11 mouse cellular contexts compared by ENCODE assay signal in genomic region chr10:59902606-59902990, GRCm38 (mm10). TPM values are rescaled to one million over a fixed set of nuclear protein-coding genes. Genes with fewer than 3 reads are reported as not detected.
DNase-seq lines count a peak whose midpoint lies in the region; ATAC-seq and TF ChIP-seq lines count a peak whose summit lies in the region.
"Had no signal": no experiment of that assay in that cellular context is flagged by ENCODE, and none has a peak within 500 bp of the region (broad histone marks: within the 10 kb centered on the region; RNA-seq: fewer than 3 reads in every experiment).

No protein-coding gene starts in this region.

- no peak for TF ChIP-seq POLR2A in heart, adult 2 months (IDR thresholded peaks at IDR 0.05; ENCODE audit: insufficient read depth, low read depth, low read length)

- ATAC-seq in heart, embryonic 12.5 days (ENCODE audit: insufficient number of reproducible peaks, low FRiP score) = no peak
- ATAC-seq in midbrain, embryonic 16.5 days = no peak
- no peak for ATAC-seq in midbrain, postnatal 0 days (ENCODE audit: low FRiP score)

- no peaks in the 10 kb centered on the region for H3K27me3 ChIP-seq in heart, adult 2 months (ENCODE audit: control insufficient read depth, insufficient read depth, low read length)
- H3K27me3 ChIP-seq in heart, embryonic 12.5 days (replicated peaks) = no peaks in the 10 kb centered on the region
- no peaks in the 10 kb centered on the region for H3K27me3 ChIP-seq in midbrain, embryonic 10.5 days (ENCODE audit: low read depth, poor library complexity, severe bottlenecking)
- H3K27me3 ChIP-seq in midbrain, embryonic 16.5 days (ENCODE audit: control insufficient read depth, insufficient read depth, low read depth, low read length) = no peaks in the 10 kb centered on the region
- H3K27me3 ChIP-seq in hindbrain, embryonic 10.5 days (ENCODE audit: insufficient read depth, poor library complexity, severe bottlenecking) = no peaks in the 10 kb centered on the region
- H3K27me3 ChIP-seq in midbrain, postnatal 0 days (ENCODE audit: insufficient read depth, low read length) = no peaks in the 10 kb centered on the region

- H3K4me2 ChIP-seq in heart, embryonic 12.5 days = no peak overlapping the region
- H3K4me2 ChIP-seq in midbrain, embryonic 16.5 days (ENCODE audit: low read length) = no peak overlapping the region
- H3K4me2 ChIP-seq in midbrain, postnatal 0 days (ENCODE audit: low read depth, low read length, poor library complexity, severe bottlenecking) = no peak overlapping the region

- 68% methylated on average over 8 of the region's 8 CpGs for WGBS in heart, adult 2 months
- 65% methylated on average over 8 of the region's 8 CpGs for WGBS in heart, embryonic 12.5 days
- WGBS in midbrain, embryonic 10.5 days = 80% methylated on average over 8 of the region's 8 CpGs
- 72% methylated on average over 8 of the region's 8 CpGs for WGBS in midbrain, embryonic 16.5 days
- WGBS in hindbrain, embryonic 10.5 days = 68% methylated on average over 8 of the region's 8 CpGs
- WGBS in midbrain, postnatal 0 days = 67% methylated on average over 8 of the region's 8 CpGs

- no peaks in the 10 kb centered on the region; the same call in 1 of the 2 replicates for H3K36me3 ChIP-seq in heart, adult 2 months (ENCODE audit: control insufficient read depth, insufficient read depth, low read length)
- peaks cover 10% of the 10 kb centered on the region for H3K36me3 ChIP-seq in heart, embryonic 12.5 days
- 0 out of 2 replicates have a peak, but pooled peaks cover 9% of the 10 kb centered on the region for H3K36me3 ChIP-seq in midbrain, embryonic 10.5 days
- no peaks in the 10 kb centered on the region for H3K36me3 ChIP-seq in midbrain, embryonic 16.5 days (ENCODE audit: control insufficient read depth, insufficient read depth, low read length)
- peaks cover 5% of the 10 kb centered on the region; the same call in 1 of the 2 replicates for H3K36me3 ChIP-seq in hindbrain, embryonic 10.5 days
- H3K36me3 ChIP-seq in midbrain, postnatal 0 days (ENCODE audit: insufficient read depth, low read length) = no peaks in the 10 kb centered on the region

- H3K9ac ChIP-seq in heart, adult 2 months (ENCODE audit: low read depth, low read length) = no peak overlapping the region
- no peak overlapping the region for H3K9ac ChIP-seq in heart, embryonic 12.5 days
- H3K9ac ChIP-seq in midbrain, embryonic 16.5 days (ENCODE audit: low read depth, low read length) = no peak overlapping the region
- H3K9ac ChIP-seq in midbrain, postnatal 0 days (replicated peaks; ENCODE audit: low read length, poor library complexity, severe bottlenecking) = no peak overlapping the region

- H3K4me1 ChIP-seq in heart, adult 2 months (ENCODE audit: control insufficient read depth, insufficient read depth, low read length) = peaks cover 14% of the 10 kb centered on the region
- H3K4me1 ChIP-seq in heart, embryonic 12.5 days (replicated peaks) = peaks cover 66% of the 10 kb centered on the region
- peaks cover 68% of the 10 kb centered on the region for H3K4me1 ChIP-seq in midbrain, embryonic 10.5 days
- H3K4me1 ChIP-seq in midbrain, embryonic 16.5 days (ENCODE audit: control insufficient read depth, insufficient read depth, low read length) = peaks cover 39% of the 10 kb centered on the region
- peaks cover 70% of the 10 kb centered on the region for H3K4me1 ChIP-seq in hindbrain, embryonic 10.5 days (replicated peaks)
- H3K4me1 ChIP-seq in midbrain, postnatal 0 days (ENCODE audit: insufficient read depth, low read length) = peaks cover 31% of the 10 kb centered on the region

- H3K27ac ChIP-seq in heart, adult 2 months = peak overlapping the region; percentile 50
- H3K27ac ChIP-seq in heart, embryonic 12.5 days (ENCODE audit: poor library complexity, severe bottlenecking) = no peak overlapping the region
- peak overlapping the region; percentile 92 for H3K27ac ChIP-seq in midbrain, embryonic 10.5 days (replicated peaks)
- H3K27ac ChIP-seq in midbrain, embryonic 16.5 days (ENCODE audit: low read length) = no peak overlapping the region
- peak overlapping the region; percentile 95 for H3K27ac ChIP-seq in hindbrain, embryonic 10.5 days
- H3K27ac ChIP-seq in midbrain, postnatal 0 days (ENCODE audit: low read depth, low read length) = peak overlapping the region; percentile 6; the same call in 1 of the 2 replicates

- H3K4me3 ChIP-seq in heart, adult 2 months = no peak overlapping the region
- no peak overlapping the region for H3K4me3 ChIP-seq in heart, embryonic 12.5 days
- no peak overlapping the region for H3K4me3 ChIP-seq in midbrain, embryonic 10.5 days
- no peak overlapping the region for H3K4me3 ChIP-seq in midbrain, embryonic 16.5 days (ENCODE audit: low read depth, low read length)
- no peak overlapping the region for H3K4me3 ChIP-seq in hindbrain, embryonic 10.5 days
- no peak overlapping the region for H3K4me3 ChIP-seq in midbrain, postnatal 0 days (ENCODE audit: low read depth, low read length)

- no peaks in the 10 kb centered on the region for H3K79me2 ChIP-seq in heart, adult 2 months (replicated peaks; ENCODE audit: control insufficient read depth, insufficient read depth, low read length)

- H3K9me3 ChIP-seq in heart, embryonic 12.5 days (replicated peaks) = no peaks in the 10 kb centered on the region
- H3K9me3 ChIP-seq in midbrain, embryonic 10.5 days (replicated peaks) = no peaks in the 10 kb centered on the region
- no peaks in the 10 kb centered on the region for H3K9me3 ChIP-seq in midbrain, embryonic 16.5 days (replicated peaks; ENCODE audit: control insufficient read depth, low read length, poor library complexity, severe bottlenecking)
- H3K9me3 ChIP-seq in hindbrain, embryonic 10.5 days = no peaks in the 10 kb centered on the region
- no peaks in the 10 kb centered on the region for H3K9me3 ChIP-seq in midbrain, postnatal 0 days (ENCODE audit: low read length)
- H3K9me3 ChIP-seq: G1E had no signal

- TF ChIP-seq CTCF in heart, adult 2 months (IDR thresholded peaks at IDR 0.05) = no peak
- TF ChIP-seq CTCF in midbrain, postnatal 0 days (IDR thresholded peaks at IDR 0.05) = peak; percentile 13; the same call in 1 of the 2 replicates

- no peak for TF ChIP-seq EP300 in heart, adult 2 months (IDR thresholded peaks at IDR 0.05; ENCODE audit: insufficient read depth, low read depth, low read length)

- no peak for DNase-seq in heart, adult 2 months
- no peak for DNase-seq in midbrain, embryonic 10.5 days (ENCODE audit: low spot score)
- no peak for DNase-seq in hindbrain, embryonic 10.5 days (ENCODE audit: low spot score)
- no peak for DNase-seq in midbrain, postnatal 0 days (ENCODE audit: low spot score)
- DNase-seq in left cerebral cortex, postnatal 36 days (ENCODE audit: low spot score in 2 of 2) = no peak
- DNase-seq in left cerebral cortex, adult 18-20 months (ENCODE audit: low spot score in 2 of 2) = no peak
- DNase-seq: adrenal gland, postnatal 25 days; heart, adult 11 months had no signal

- intact Hi-C loops in heart, adult 2 months (cut with DNase I) = no loop called here
- intact Hi-C loops in left cerebral cortex, postnatal 36 days (cut with DNase I) = no loop called here

RNA-seq across cellular contexts. Expression of gene Dnajb12, which starts 23.2 kb away (rescaled TPM):
- 10 to 100 TPM; 36.8 to 45.4 TPM for total RNA-seq in heart, adult 2 months (2021)
- polyA plus RNA-seq in heart, adult 2 months (2012; rRNA removed) = 32.9 and 39.2 TPM in 2 replicates
- 31.4 and 32.8 TPM in 2 replicates for polyA plus RNA-seq in heart, embryonic 12.5 days (2016; fragmentation: Nextera tagmentation; extraction: Ambion mirVana)
- polyA plus RNA-seq in midbrain, embryonic 10.5 days (2016; fragmentation: Nextera tagmentation; extraction: Ambion mirVana) = 27.3 and 27.6 TPM in 2 replicates
- polyA plus RNA-seq in midbrain, embryonic 16.5 days (2015; fragmentation: Nextera tagmentation; extraction: Ambion mirVana) = 18.5 and 19.1 TPM in 2 replicates
- 27.2 and 31.5 TPM in 2 replicates for polyA plus RNA-seq in hindbrain, embryonic 10.5 days (2016; fragmentation: Nextera tagmentation; extraction: Ambion mirVana)
- total RNA-seq in midbrain, postnatal 0 days (2014; rRNA removed) = 47.9 and 51.6 TPM in 2 replicates
- 25.7 and 26.3 TPM in 2 replicates for polyA plus RNA-seq in midbrain, postnatal 0 days (2015; fragmentation: Nextera tagmentation; extraction: Ambion mirVana)
- total RNA-seq in left cerebral cortex, postnatal 36 days (2021) = 10 to 100 TPM; 51.8 to 56.0 TPM
- total RNA-seq in left cerebral cortex, adult 18-20 months (2021) = 10 to 100 TPM; 47.3 to 49.6 TPM

RNA-seq across cellular contexts. Expression of gene Ddit4, which starts 49.0 kb away (rescaled TPM):
- 100 to 1,000 TPM in 1 of 2 experiments, 10 to 100 TPM in 1; 70.7 to 219 TPM for total RNA-seq in heart, adult 2 months (2021)
- 48.0 and 55.5 TPM in 2 replicates for polyA plus RNA-seq in heart, adult 2 months (2012; rRNA removed)
- polyA plus RNA-seq in heart, embryonic 12.5 days (2016; fragmentation: Nextera tagmentation; extraction: Ambion mirVana) = 23.9 and 25.7 TPM in 2 replicates
- 31.8 and 31.9 TPM in 2 replicates for polyA plus RNA-seq in midbrain, embryonic 10.5 days (2016; fragmentation: Nextera tagmentation; extraction: Ambion mirVana)
- 52.7 and 66.3 TPM in 2 replicates for polyA plus RNA-seq in midbrain, embryonic 16.5 days (2015; fragmentation: Nextera tagmentation; extraction: Ambion mirVana)
- 37.5 and 37.6 TPM in 2 replicates for polyA plus RNA-seq in hindbrain, embryonic 10.5 days (2016; fragmentation: Nextera tagmentation; extraction: Ambion mirVana)
- 56.6 and 57.5 TPM in 2 replicates for total RNA-seq in midbrain, postnatal 0 days (2014; rRNA removed)
- 43.4 and 43.6 TPM in 2 replicates for polyA plus RNA-seq in midbrain, postnatal 0 days (2015; fragmentation: Nextera tagmentation; extraction: Ambion mirVana)
- 10 to 100 TPM; 33.5 to 58.5 TPM for total RNA-seq in left cerebral cortex, postnatal 36 days (2021)
- total RNA-seq in left cerebral cortex, adult 18-20 months (2021) = 10 to 100 TPM; 35.8 to 41.3 TPM

Comparison
In these comparisons a context has a peak if more than half of its experiments do, and no peak if none do; other contexts are left out.
1. H3K27ac ChIP-seq: peak in heart, adult 2 months (single experiment), midbrain, embryonic 10.5 days (single experiment), hindbrain, embryonic 10.5 days (single experiment) and midbrain, postnatal 0 days (single experiment); none in heart, embryonic 12.5 days (single experiment) and midbrain, embryonic 16.5 days (single experiment).